Mouse (Mus musculus): ENCODE data around the gene Jup. TPM values are rescaled to one million over a fixed set of nuclear protein-coding genes. Genes with fewer than 3 reads are reported as not detected.
"Not testable (repeated sequence)": the region's sequence is repeated elsewhere in the genome, so short reads cannot be mapped to it uniquely, and the experiment has no call there.

Jup gene
- total and polyA plus RNA-seq, 3 experiments: 234 to 318 (median 237) TPM

GRCm38 (mm10) chr11:100369145-100369544, 28.4 kb downstream of the Jup start:
- Histone ChIP-seq H3K9ac (ENCODE audit: low read depth, low read length) (no peak overlapping the region), H3K27ac (no peak overlapping the region; the same call in 1 of the 2 replicates), H3K79me2 (replicated peaks; ENCODE audit: control insufficient read depth, insufficient read depth, low read length) (no peaks in the 10 kb centered on the region), H3K36me3 (ENCODE audit: control insufficient read depth, insufficient read depth, low read length) (peaks cover 5% of the 10 kb centered on the region; the same call in 1 of the 2 replicates), H3K4me1 (ENCODE audit: control insufficient read depth, insufficient read depth, low read length) (peaks cover 9% of the 10 kb centered on the region), H3K4me3 (no peak overlapping the region), H3K27me3 (ENCODE audit: control insufficient read depth, insufficient read depth, low read length) (no peaks in the 10 kb centered on the region)
- no peak for DNase-seq
- TF ChIP-seq POLR2A (IDR thresholded peaks at IDR 0.05; ENCODE audit: insufficient read depth, low read depth, low read length) (no peak), EP300 (IDR thresholded peaks at IDR 0.05; ENCODE audit: insufficient read depth, low read depth, low read length) (no peak), CTCF (IDR thresholded peaks at IDR 0.05) (no peak)
- 62% methylated on average over 7 of the region's 7 CpGs for WGBS
- intact Hi-C loops (cut with DNase I): loop anchor here (2.0 kb wide), 1 partner anchor 18 kb away; no protein-coding TSS in a partner anchor

- Histone ChIP-seq H3K36me3 (ENCODE audit: control insufficient read depth, insufficient read depth, low read length) (no peaks in the 10 kb centered on the region), H3K4me1 (ENCODE audit: control insufficient read depth, insufficient read depth, low read length) (peaks cover 7% of the 10 kb centered on the region), H3K4me3 (no peak overlapping the region), H3K27ac (no peak overlapping the region), H3K9ac (ENCODE audit: low read depth, low read length) (no peak overlapping the region), H3K27me3 (ENCODE audit: control insufficient read depth, insufficient read depth, low read length) (no peaks in the 10 kb centered on the region), H3K79me2 (replicated peaks; ENCODE audit: control insufficient read depth, insufficient read depth, low read length) (no peaks in the 10 kb centered on the region)
- TF ChIP-seq EP300 (IDR thresholded peaks at IDR 0.05; ENCODE audit: insufficient read depth, low read depth, low read length) (0 out of 2 replicates have a peak, but pooled peaks have one; percentile 52), CTCF (IDR thresholded peaks at IDR 0.05) (peak; percentile 90), POLR2A (IDR thresholded peaks at IDR 0.05; ENCODE audit: insufficient read depth, low read depth, low read length) (no peak)
- 9% methylated on average over 12 of the region's 12 CpGs for WGBS
- intact Hi-C loops (cut with DNase I): loop anchor here (1.0 to 5.0 kb wide), 3 partner anchors 45 to 194 kb away; partner anchors contain the start of gene Klhl11
- DNase-seq: peak; percentile 71 to 79
Measured at GRCm38 (mm10) chr11:100362979-100363562, 34.5 kb downstream of the Jup start.

GRCm38 (mm10) chr11:100362209-100362978, 35.2 kb downstream of the Jup start:
- DNase-seq: peak; percentile 75 to 86
- H3K27ac ChIP-seq: no peak overlapping the region

GRCm38 (mm10) chr11:100361059-100361458, 36.5 kb downstream of the Jup start:
- H3K27me3 ChIP-seq (ENCODE audit: control insufficient read depth, insufficient read depth, low read length); H3K9ac ChIP-seq (ENCODE audit: low read depth, low read length); H3K4me1 ChIP-seq (ENCODE audit: control insufficient read depth, insufficient read depth, low read length); H3K79me2 ChIP-seq (replicated peaks; ENCODE audit: control insufficient read depth, insufficient read depth, low read length); H3K4me3 ChIP-seq; H3K27ac ChIP-seq; DNase-seq; H3K36me3 ChIP-seq (ENCODE audit: control insufficient read depth, insufficient read depth, low read length): not testable (repeated sequence)
- intact Hi-C loops (cut with DNase I): loop anchor here (5.0 kb wide), 1 partner anchor 196 kb away; no protein-coding TSS in a partner anchor
- no CpG with 5 or more reads among the region's 13 CpGs for WGBS

More at GRCm38 (mm10) chr11:100362209-100362978, 35.2 kb downstream of the Jup start:
- H3K9ac ChIP-seq (ENCODE audit: low read depth, low read length): no peak overlapping the region
- WGBS: 12% methylated on average over 8 of the region's 8 CpGs
- peaks cover 6% of the 10 kb centered on the region for H3K4me1 ChIP-seq (ENCODE audit: control insufficient read depth, insufficient read depth, low read length)
- H3K36me3 ChIP-seq (ENCODE audit: control insufficient read depth, insufficient read depth, low read length): no peaks in the 10 kb centered on the region
- TF ChIP-seq EP300 (IDR thresholded peaks at IDR 0.05; ENCODE audit: insufficient read depth, low read depth, low read length) (peak; percentile 98), POLR2A (IDR thresholded peaks at IDR 0.05; ENCODE audit: insufficient read depth, low read depth, low read length) (no peak), CTCF (IDR thresholded peaks at IDR 0.05) (peak; percentile 89)
- no peaks in the 10 kb centered on the region for H3K27me3 ChIP-seq (ENCODE audit: control insufficient read depth, insufficient read depth, low read length)
- H3K79me2 ChIP-seq (replicated peaks; ENCODE audit: control insufficient read depth, insufficient read depth, low read length): no peaks in the 10 kb centered on the region
- intact Hi-C loops (cut with DNase I): loop anchor here (1.0 to 5.0 kb wide), 3 partner anchors 46 to 195 kb away; partner anchors contain the start of gene Klhl11
- H3K4me3 ChIP-seq: no peak overlapping the region

- no peaks in the 10 kb centered on the region for H3K79me2 ChIP-seq (replicated peaks; ENCODE audit: control insufficient read depth, insufficient read depth, low read length)
- H3K9ac ChIP-seq (ENCODE audit: low read depth, low read length): no peak overlapping the region
- 0 out of 2 replicates have a peak, but pooled peaks cover 2% of the 10 kb centered on the region for H3K27me3 ChIP-seq (ENCODE audit: control insufficient read depth, insufficient read depth, low read length)
- peaks cover 4% of the 10 kb centered on the region for H3K4me1 ChIP-seq (ENCODE audit: control insufficient read depth, insufficient read depth, low read length)
- DNase-seq: no peak
- 73% methylated on average over 6 of the region's 6 CpGs for WGBS
- no peak overlapping the region for H3K27ac ChIP-seq
- no peak for TF ChIP-seq EP300 (IDR thresholded peaks at IDR 0.05; ENCODE audit: insufficient read depth, low read depth, low read length)
- TF ChIP-seq CTCF (IDR thresholded peaks at IDR 0.05): no peak
- no peak for TF ChIP-seq POLR2A (IDR thresholded peaks at IDR 0.05; ENCODE audit: insufficient read depth, low read depth, low read length)
- no peak overlapping the region for H3K4me3 ChIP-seq
- no peaks in the 10 kb centered on the region for H3K36me3 ChIP-seq (ENCODE audit: control insufficient read depth, insufficient read depth, low read length)
- intact Hi-C loops (cut with DNase I): loop anchor here (5.0 kb wide), 1 partner anchor 197 kb away; no protein-coding TSS in a partner anchor
Measured at GRCm38 (mm10) chr11:100360175-100360574, 37.4 kb downstream of the Jup start.

- peaks cover 2% of the 10 kb centered on the region; the same call in 1 of the 2 replicates for H3K4me1 ChIP-seq (ENCODE audit: control insufficient read depth, insufficient read depth, low read length)
- WGBS: 62% methylated on average over 5 of the region's 5 CpGs
- no peaks in the 10 kb centered on the region for H3K79me2 ChIP-seq (replicated peaks; ENCODE audit: control insufficient read depth, insufficient read depth, low read length)
- 0 out of 2 replicates have a peak, but pooled peaks cover 2% of the 10 kb centered on the region for H3K27me3 ChIP-seq (ENCODE audit: control insufficient read depth, insufficient read depth, low read length)
- no peaks in the 10 kb centered on the region for H3K36me3 ChIP-seq (ENCODE audit: control insufficient read depth, insufficient read depth, low read length)
- TF ChIP-seq CTCF (IDR thresholded peaks at IDR 0.05) (peak; percentile 21; the same call in 1 of the 2 replicates), POLR2A (IDR thresholded peaks at IDR 0.05; ENCODE audit: insufficient read depth, low read depth, low read length) (no peak)
- no peak overlapping the region for H3K9ac ChIP-seq (ENCODE audit: low read depth, low read length)
- no peak overlapping the region for H3K4me3 ChIP-seq
- no peak for DNase-seq
- intact Hi-C loops (cut with DNase I): no loop called here
- H3K27ac ChIP-seq: no peak overlapping the region
Measured at GRCm38 (mm10) chr11:100357408-100357807, 40.2 kb downstream of the Jup start.

All from heart, adult 2 months (tissue).